Mouse (Mus musculus): ENCODE results near the gene Cep162. TPM values are rescaled to one million over a fixed set of nuclear protein-coding genes. Genes with fewer than 3 reads are reported as not detected.

Gene Cep162
- polyA plus RNA-seq, 1 experiment from 2014 or later, result 17.5 TPM

DNA sequence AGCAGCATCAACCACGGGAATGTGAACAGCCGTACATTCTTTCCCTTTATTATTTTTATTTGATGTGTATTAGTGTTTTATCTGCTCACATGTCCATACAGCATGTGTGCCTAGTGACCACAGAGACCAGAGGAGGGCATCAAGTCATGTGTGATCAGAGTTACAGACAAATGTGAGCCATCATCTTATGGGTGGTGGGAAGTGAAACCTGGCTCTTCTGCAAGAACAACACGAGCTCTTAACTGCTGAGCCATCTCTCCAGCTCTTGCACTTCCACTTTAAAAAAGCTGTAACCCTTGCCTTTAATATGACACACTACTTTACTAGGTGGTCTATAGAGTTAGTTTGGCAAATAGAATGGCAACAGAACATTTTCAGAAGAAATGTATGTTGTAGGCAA is 83.8 kb downstream of the Cep162 start:
- ATAC-seq (replicated peaks; ENCODE audit: low FRiP score) (no peak), DNase-seq (ENCODE audit: low spot score) (no peak)
- no peak overlapping the region for H3K4me3 ChIP-seq (ENCODE audit: low read depth, low read length)
- H3K27ac ChIP-seq (ENCODE audit: low read depth, low read length), result no peak overlapping the region
- H3K27me3 ChIP-seq (ENCODE audit: control insufficient read depth, insufficient read depth, low read length), result no peaks in the 10 kb centered on the region
- 86% methylated on average over 3 of the region's 3 CpGs for WGBS
- H3K4me2 ChIP-seq (ENCODE audit: low read depth, low read length, severe bottlenecking), result no peak overlapping the region
- H3K4me1 ChIP-seq (replicated peaks; ENCODE audit: control insufficient read depth, insufficient read depth, low read length), result no peaks in the 10 kb centered on the region
- H3K36me3 ChIP-seq (ENCODE audit: control insufficient read depth, insufficient read depth, low read length), result no peaks in the 10 kb centered on the region
- no peaks in the 10 kb centered on the region for H3K9me3 ChIP-seq (ENCODE audit: control insufficient read depth, low read length)
- no peak overlapping the region for H3K9ac ChIP-seq (ENCODE audit: low read length)

DNA sequence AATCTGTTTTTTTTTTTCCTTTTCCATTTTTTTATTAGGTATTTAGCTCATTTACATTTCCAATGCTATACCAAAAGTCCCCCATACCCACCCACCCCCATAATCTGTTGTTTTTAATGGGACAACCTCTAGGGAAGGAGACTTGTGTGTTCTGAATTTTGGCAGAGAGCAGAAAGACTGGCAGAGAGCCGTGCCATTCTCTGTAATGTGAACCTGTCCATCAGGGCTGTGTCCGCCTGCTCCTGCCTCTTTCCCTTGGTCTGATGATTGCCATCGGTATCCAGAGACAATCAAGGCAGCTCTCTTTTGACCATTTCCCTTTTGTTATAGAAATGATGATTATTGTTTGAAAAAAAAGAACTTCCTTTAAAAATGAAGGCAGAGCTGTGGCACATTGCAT is 84.4 kb downstream of the Cep162 start:
- H3K4me1 ChIP-seq (replicated peaks; ENCODE audit: control insufficient read depth, insufficient read depth, low read length), result no peaks in the 10 kb centered on the region
- H3K9me3 ChIP-seq (ENCODE audit: control insufficient read depth, low read length), result no peaks in the 10 kb centered on the region
- no peak overlapping the region for H3K4me2 ChIP-seq (ENCODE audit: low read depth, low read length, severe bottlenecking)
- H3K27ac ChIP-seq (ENCODE audit: low read depth, low read length), result no peak overlapping the region
- DNase-seq (ENCODE audit: low spot score), result no peak
- H3K27me3 ChIP-seq (ENCODE audit: control insufficient read depth, insufficient read depth, low read length), result no peaks in the 10 kb centered on the region
- WGBS, result 87% methylated on average over 3 of the region's 3 CpGs
- H3K9ac ChIP-seq (ENCODE audit: low read length), result no peak overlapping the region
- no peaks in the 10 kb centered on the region for H3K36me3 ChIP-seq (ENCODE audit: control insufficient read depth, insufficient read depth, low read length)
- H3K4me3 ChIP-seq (ENCODE audit: low read depth, low read length), result no peak overlapping the region
- ATAC-seq (replicated peaks; ENCODE audit: low FRiP score), result no peak

DNA sequence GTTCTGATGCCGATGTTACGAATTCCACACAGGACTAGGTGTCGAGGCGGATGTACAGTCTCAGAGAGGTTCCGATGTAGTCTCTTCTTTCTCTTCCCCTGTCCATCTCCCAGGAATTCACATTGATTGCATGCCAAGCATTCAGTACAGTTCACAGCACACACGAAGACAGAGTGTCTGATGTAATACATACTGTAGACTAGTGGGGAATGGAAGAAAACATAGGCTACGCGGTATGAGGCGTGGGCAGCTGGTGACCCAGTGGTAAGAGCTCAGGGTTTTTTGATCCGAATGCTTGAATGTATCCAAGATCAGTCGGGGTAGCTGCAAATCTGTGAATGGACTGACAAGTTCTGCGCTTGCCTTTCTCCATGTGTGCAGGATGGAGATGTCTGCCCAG is 86.2 kb downstream of the Cep162 start:
- Histone ChIP-seq H3K4me1 (replicated peaks; ENCODE audit: control insufficient read depth, insufficient read depth, low read length) (no peaks in the 10 kb centered on the region), H3K27ac (ENCODE audit: low read depth, low read length) (no peak overlapping the region), H3K4me2 (ENCODE audit: low read depth, low read length, severe bottlenecking) (no peak overlapping the region), H3K9me3 (ENCODE audit: control insufficient read depth, low read length) (no peaks in the 10 kb centered on the region), H3K27me3 (ENCODE audit: control insufficient read depth, insufficient read depth, low read length) (no peaks in the 10 kb centered on the region), H3K9ac (ENCODE audit: low read length) (no peak overlapping the region), H3K36me3 (ENCODE audit: control insufficient read depth, insufficient read depth, low read length) (no peaks in the 10 kb centered on the region), H3K4me3 (ENCODE audit: low read depth, low read length) (no peak overlapping the region)
- ATAC-seq (replicated peaks; ENCODE audit: low FRiP score) (no peak), DNase-seq (ENCODE audit: low spot score) (no peak)
- WGBS, result 91% methylated on average over 12 of the region's 12 CpGs

DNA sequence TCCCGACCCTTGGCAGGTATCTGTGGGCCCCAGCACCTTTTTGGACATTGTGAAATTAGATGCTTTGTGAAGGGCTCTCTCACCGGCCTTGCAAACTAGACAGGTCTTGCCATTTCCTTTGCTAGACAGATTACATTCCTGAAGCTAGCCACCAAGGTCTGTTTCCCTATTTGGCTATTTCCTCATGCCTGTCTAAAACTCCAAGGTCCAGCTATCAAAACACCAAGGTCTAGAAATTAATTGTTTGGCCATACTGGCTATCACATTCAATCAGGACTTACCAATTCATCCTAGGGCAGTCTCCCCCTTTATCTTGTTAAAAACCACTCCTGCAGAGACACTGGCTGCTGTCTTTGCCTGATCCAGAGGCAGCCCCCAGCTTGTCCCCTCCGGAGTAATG is 87.3 kb downstream of the Cep162 start:
- Histone ChIP-seq H3K4me3 (ENCODE audit: low read depth, low read length) (no peak overlapping the region), H3K27me3 (ENCODE audit: control insufficient read depth, insufficient read depth, low read length) (no peaks in the 10 kb centered on the region), H3K4me1 (replicated peaks; ENCODE audit: control insufficient read depth, insufficient read depth, low read length) (no peaks in the 10 kb centered on the region), H3K9ac (ENCODE audit: low read length) (no peak overlapping the region), H3K36me3 (ENCODE audit: control insufficient read depth, insufficient read depth, low read length) (no peaks in the 10 kb centered on the region), H3K9me3 (ENCODE audit: control insufficient read depth, low read length) (no peaks in the 10 kb centered on the region), H3K4me2 (ENCODE audit: low read depth, low read length, severe bottlenecking) (no peak overlapping the region), H3K27ac (ENCODE audit: low read depth, low read length) (no peak overlapping the region)
- no peak for DNase-seq (ENCODE audit: low spot score)
- no peak for ATAC-seq (replicated peaks; ENCODE audit: low FRiP score)
- WGBS, result 67% methylated on average over 3 of the region's 3 CpGs

DNA sequence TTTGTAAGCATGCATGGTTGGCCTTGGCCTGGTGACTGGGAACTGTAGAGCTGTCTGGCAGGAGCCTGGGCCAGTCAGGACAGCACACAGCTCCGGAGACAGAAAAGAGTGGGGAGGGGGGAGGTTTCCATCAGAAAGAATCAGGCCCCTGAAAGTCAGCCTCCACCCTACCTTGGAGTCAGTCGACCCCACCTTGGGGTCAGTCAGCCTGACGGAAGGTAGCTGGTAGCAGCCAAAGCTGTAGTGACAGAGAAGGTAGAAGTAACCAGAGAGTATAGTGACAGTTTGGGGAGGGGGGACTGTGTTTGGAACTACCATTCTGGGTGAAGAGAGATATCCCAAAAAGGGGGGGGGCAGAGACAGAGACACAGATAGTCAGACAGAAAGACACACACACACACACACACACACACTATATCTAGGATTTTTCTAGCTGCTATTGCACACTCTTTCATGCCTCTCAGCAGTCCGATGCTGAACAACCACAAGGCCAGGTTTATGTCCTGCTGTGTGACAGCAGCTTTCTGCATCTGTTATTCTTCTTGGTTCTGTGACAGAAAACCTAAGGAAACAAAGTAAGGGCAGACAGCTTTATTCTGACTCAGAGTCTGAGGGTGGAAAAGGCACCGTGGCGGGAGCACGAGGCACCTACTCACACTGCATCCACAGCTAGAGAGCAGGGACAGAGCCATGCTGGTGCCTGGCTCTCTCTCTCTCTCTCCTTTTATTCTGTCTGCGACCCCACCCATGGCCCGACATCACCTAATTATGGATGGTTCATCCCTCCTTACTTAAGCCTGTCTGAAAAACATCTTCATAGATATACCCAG is 88.1 kb downstream of the Cep162 start:
- Histone ChIP-seq H3K4me1 (replicated peaks; ENCODE audit: control insufficient read depth, insufficient read depth, low read length) (no peaks in the 10 kb centered on the region), H3K27me3 (ENCODE audit: control insufficient read depth, insufficient read depth, low read length) (no peaks in the 10 kb centered on the region), H3K9ac (ENCODE audit: low read length) (no peak overlapping the region), H3K4me2 (ENCODE audit: low read depth, low read length, severe bottlenecking) (no peak overlapping the region), H3K4me3 (ENCODE audit: low read depth, low read length) (no peak overlapping the region), H3K27ac (ENCODE audit: low read depth, low read length) (no peak overlapping the region), H3K36me3 (ENCODE audit: control insufficient read depth, insufficient read depth, low read length) (no peaks in the 10 kb centered on the region), H3K9me3 (ENCODE audit: control insufficient read depth, low read length) (no peaks in the 10 kb centered on the region)
- ATAC-seq (replicated peaks; ENCODE audit: low FRiP score) (no peak), DNase-seq (ENCODE audit: low spot score) (peak; percentile 23)
- 71% methylated on average over 9 of the region's 9 CpGs for WGBS

DNA sequence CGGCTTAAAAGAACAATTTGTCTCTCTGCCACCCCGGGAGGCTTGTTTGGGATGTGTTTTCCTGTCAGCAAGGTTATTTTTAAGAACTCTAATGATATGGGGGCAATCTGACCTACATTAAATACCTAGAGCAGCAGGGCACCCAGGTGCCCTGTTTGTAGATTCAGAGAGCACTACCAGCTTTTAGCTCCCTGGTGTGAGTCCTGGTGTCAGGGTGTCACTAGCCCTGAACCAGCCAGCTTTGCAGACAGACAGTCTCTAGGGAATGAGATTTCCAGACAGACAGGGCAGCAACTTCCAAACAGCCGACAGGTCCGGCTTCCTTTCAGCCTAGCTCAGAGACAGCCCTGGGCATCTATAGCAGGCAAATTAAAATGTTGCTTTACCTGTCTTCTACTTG is 92.8 kb downstream of the Cep162 start:
- H3K36me3 ChIP-seq (ENCODE audit: control insufficient read depth, insufficient read depth, low read length), result no peaks in the 10 kb centered on the region
- H3K27me3 ChIP-seq (ENCODE audit: control insufficient read depth, insufficient read depth, low read length), result no peaks in the 10 kb centered on the region
- DNase-seq (ENCODE audit: low spot score), result no peak
- H3K4me1 ChIP-seq (replicated peaks; ENCODE audit: control insufficient read depth, insufficient read depth, low read length), result no peaks in the 10 kb centered on the region
- no peak overlapping the region for H3K4me2 ChIP-seq (ENCODE audit: low read depth, low read length, severe bottlenecking)
- WGBS, result 82% methylated on average over 4 of the region's 4 CpGs
- no peak for ATAC-seq (replicated peaks; ENCODE audit: low FRiP score)
- H3K4me3 ChIP-seq (ENCODE audit: low read depth, low read length), result no peak overlapping the region
- no peaks in the 10 kb centered on the region for H3K9me3 ChIP-seq (ENCODE audit: control insufficient read depth, low read length)
- H3K9ac ChIP-seq (ENCODE audit: low read length), result no peak overlapping the region
- no peak overlapping the region for H3K27ac ChIP-seq (ENCODE audit: low read depth, low read length)

DNA sequence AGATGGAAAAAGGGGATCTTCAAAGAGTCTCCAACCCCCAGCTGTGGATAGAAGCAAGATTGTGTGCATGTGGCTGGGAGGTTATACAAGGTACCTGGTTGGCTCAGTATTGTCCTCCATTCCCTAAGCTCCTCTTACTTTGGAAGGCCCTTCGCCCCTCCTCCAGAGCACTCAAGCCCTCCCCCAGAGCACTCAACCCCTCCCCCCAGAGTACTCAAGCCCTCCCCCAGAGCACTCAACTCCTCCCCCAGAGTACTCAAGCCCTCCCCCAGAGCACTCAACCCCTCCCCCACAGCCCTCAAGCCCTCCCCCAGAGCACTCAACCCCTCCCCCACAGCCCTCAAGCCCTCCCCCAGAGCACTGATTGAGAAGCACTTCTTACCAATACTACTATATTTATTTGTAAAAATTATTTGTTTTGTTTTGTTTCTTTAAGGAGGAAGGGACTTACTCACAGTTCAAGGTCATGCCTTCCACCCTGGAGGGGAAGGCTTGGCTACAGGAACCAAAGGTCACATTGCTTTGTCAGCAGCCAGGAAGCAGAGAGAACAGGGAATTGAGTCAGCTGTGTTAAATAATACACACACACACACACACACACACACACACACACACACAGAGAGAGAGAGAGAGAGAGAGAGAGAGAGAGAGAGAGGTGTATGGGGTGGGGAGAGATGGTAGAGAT is 102.6 kb downstream of the Cep162 start:
- ATAC-seq (replicated peaks; ENCODE audit: low FRiP score) (no peak), DNase-seq (ENCODE audit: low spot score) (no peak)
- no peaks in the 10 kb centered on the region for H3K36me3 ChIP-seq (ENCODE audit: control insufficient read depth, insufficient read depth, low read length)
- no peak overlapping the region for H3K4me3 ChIP-seq (ENCODE audit: low read depth, low read length)
- H3K9me3 ChIP-seq (ENCODE audit: control insufficient read depth, low read length), result no peaks in the 10 kb centered on the region
- H3K4me1 ChIP-seq (replicated peaks; ENCODE audit: control insufficient read depth, insufficient read depth, low read length), result no peaks in the 10 kb centered on the region
- H3K4me2 ChIP-seq (ENCODE audit: low read depth, low read length, severe bottlenecking), result no peak overlapping the region
- H3K27me3 ChIP-seq (ENCODE audit: control insufficient read depth, insufficient read depth, low read length), result no peaks in the 10 kb centered on the region
- no peak overlapping the region for H3K9ac ChIP-seq (ENCODE audit: low read length)
- WGBS, result 85% methylated on average over 1 of the region's 1 CpGs
- H3K27ac ChIP-seq (ENCODE audit: low read depth, low read length), result no peak overlapping the region

DNA sequence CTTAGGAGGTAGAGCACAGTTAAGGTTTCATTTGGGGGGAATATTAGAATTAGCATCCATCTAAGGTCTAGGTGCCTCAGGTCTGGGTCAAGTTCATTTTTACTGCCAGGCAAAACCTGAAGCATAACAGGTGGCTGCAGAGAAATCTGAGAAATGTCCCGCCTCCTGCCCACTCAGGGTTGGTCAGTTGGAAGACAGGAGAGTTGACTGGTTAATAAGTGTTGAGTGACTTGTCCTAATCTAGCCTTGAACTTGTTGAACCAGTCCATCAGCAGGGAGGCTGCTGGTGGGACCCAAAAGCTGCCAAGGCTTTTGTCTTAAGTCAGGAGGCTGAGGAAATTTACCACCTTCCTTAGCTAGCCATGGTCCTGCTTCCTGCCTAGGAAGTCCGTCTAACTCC is 107.4 kb downstream of the Cep162 start:
- Histone ChIP-seq H3K27me3 (ENCODE audit: control insufficient read depth, insufficient read depth, low read length) (peaks cover 23% of the 10 kb centered on the region), H3K9me3 (ENCODE audit: control insufficient read depth, low read length) (no peaks in the 10 kb centered on the region), H3K4me2 (ENCODE audit: low read depth, low read length, severe bottlenecking) (no peak overlapping the region), H3K4me1 (replicated peaks; ENCODE audit: control insufficient read depth, insufficient read depth, low read length) (peaks cover 6% of the 10 kb centered on the region), H3K9ac (ENCODE audit: low read length) (no peak overlapping the region), H3K36me3 (ENCODE audit: control insufficient read depth, insufficient read depth, low read length) (no peaks in the 10 kb centered on the region), H3K27ac (ENCODE audit: low read depth, low read length) (no peak overlapping the region), H3K4me3 (ENCODE audit: low read depth, low read length) (no peak overlapping the region)
- ATAC-seq (replicated peaks; ENCODE audit: low FRiP score) (no peak), DNase-seq (ENCODE audit: low spot score) (no peak)
- WGBS, result 79% methylated on average over 2 of the region's 2 CpGs

DNA sequence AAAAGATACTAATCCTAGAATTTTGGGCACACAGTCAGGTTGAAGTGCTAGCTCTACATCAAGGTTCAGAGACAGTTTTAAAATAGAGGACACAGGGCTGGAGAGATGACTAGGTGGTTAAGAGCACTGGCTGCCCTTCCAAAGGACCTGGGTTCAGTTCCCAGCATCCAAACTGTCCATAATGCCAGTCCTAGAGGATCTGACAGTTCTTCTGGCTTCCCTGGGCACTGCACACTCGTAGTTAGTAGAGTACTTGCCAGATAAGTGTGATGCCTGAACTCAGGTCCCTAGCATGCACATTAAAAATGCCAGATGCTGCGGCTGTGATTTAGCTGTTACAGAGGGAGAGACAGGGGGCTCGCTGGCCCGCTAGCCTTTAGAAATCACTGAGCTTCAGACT is 108.9 kb downstream of the Cep162 start:
- 86% methylated on average over 4 of the region's 4 CpGs for WGBS
- Histone ChIP-seq H3K4me1 (replicated peaks; ENCODE audit: control insufficient read depth, insufficient read depth, low read length) (peaks cover 6% of the 10 kb centered on the region), H3K9ac (ENCODE audit: low read length) (no peak overlapping the region), H3K4me2 (ENCODE audit: low read depth, low read length, severe bottlenecking) (no peak overlapping the region), H3K4me3 (ENCODE audit: low read depth, low read length) (no peak overlapping the region), H3K36me3 (ENCODE audit: control insufficient read depth, insufficient read depth, low read length) (no peaks in the 10 kb centered on the region), H3K9me3 (ENCODE audit: control insufficient read depth, low read length) (no peaks in the 10 kb centered on the region), H3K27me3 (ENCODE audit: control insufficient read depth, insufficient read depth, low read length) (peaks cover 23% of the 10 kb centered on the region), H3K27ac (ENCODE audit: low read depth, low read length) (no peak overlapping the region)
- no peak for DNase-seq (ENCODE audit: low spot score)
- no peak for ATAC-seq (replicated peaks; ENCODE audit: low FRiP score)

Measured in forebrain, embryonic 11.5 days (tissue).